ENCODE assay signal across 8 mouse cellular contexts in the genomic region with DNA sequence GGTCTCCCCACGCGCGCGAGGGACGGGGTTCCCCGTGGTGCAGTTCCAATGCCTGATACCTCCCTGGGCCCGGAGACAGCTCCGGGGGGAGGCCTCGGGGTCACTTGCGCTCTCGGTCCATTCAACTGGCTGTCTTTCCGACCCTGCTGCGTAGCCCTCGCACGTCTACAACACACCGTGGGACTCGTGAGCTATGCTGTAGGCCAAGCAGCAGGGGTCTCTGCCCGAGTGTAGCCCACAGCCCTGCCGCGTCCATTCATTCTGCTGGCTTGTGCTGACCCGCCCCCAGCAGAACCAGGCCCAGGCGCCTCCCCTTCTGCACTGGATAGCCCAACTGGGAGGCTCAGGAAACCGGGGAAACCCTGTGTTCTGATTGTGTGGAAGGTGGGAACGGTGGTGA. TPM values are rescaled to one million over a fixed set of nuclear protein-coding genes. Genes with fewer than 3 reads are reported as not detected.
DNase-seq lines count a peak whose midpoint lies in the region; ATAC-seq and TF ChIP-seq lines count a peak whose summit lies in the region.

No protein-coding gene starts in this region.

- peaks cover 11% of the 10 kb centered on the region for H3K4me1 ChIP-seq in hindbrain, embryonic 12.5 days
- H3K4me1 ChIP-seq in liver, embryonic 14.5 days (replicated peaks; ENCODE audit: control insufficient read depth in 2 of 2, insufficient read depth in 2 of 2, low read length in 1 of 2) = peaks cover 0 to 6% of the 10 kb centered on the region in 2 experiments
- peaks cover 18% of the 10 kb centered on the region for H3K4me1 ChIP-seq in neural tube, embryonic 15.5 days

- WGBS in hindbrain, embryonic 12.5 days = under 1% methylated on average over 23 of the region's 24 CpGs
- WGBS in liver, embryonic 14.5 days (ENCODE audit: insufficient replicate concordance) = under 1% methylated on average over 24 of the region's 24 CpGs
- under 1% methylated on average over 24 of the region's 24 CpGs for WGBS in neural tube, embryonic 15.5 days

- no peaks in the 10 kb centered on the region for H3K9me3 ChIP-seq in hindbrain, embryonic 12.5 days (replicated peaks)
- no peaks in the 10 kb centered on the region for H3K9me3 ChIP-seq in liver, embryonic 14.5 days (ENCODE audit: control insufficient read depth, low read length)
- H3K9me3 ChIP-seq in neural tube, embryonic 15.5 days (replicated peaks) = no peaks in the 10 kb centered on the region

- peak overlapping the region; percentile 67 for H3K4me2 ChIP-seq in hindbrain, embryonic 12.5 days (replicated peaks)
- H3K4me2 ChIP-seq in liver, embryonic 14.5 days (ENCODE audit: low read depth) = peak overlapping the region; percentile 81
- peak overlapping the region; percentile 71 for H3K4me2 ChIP-seq in neural tube, embryonic 15.5 days

- H3K9ac ChIP-seq in hindbrain, embryonic 12.5 days = peak overlapping the region; percentile 82
- peak overlapping the region; percentile 69 for H3K9ac ChIP-seq in liver, embryonic 14.5 days (replicated peaks)
- H3K9ac ChIP-seq in neural tube, embryonic 15.5 days (replicated peaks) = peak overlapping the region; percentile 58

- H3K27me3 ChIP-seq in hindbrain, embryonic 12.5 days = peaks cover 17% of the 10 kb centered on the region
- H3K27me3 ChIP-seq in liver, embryonic 14.5 days (ENCODE audit: control insufficient read depth, insufficient read depth, low read length) = no peaks in the 10 kb centered on the region
- H3K27me3 ChIP-seq in neural tube, embryonic 15.5 days (replicated peaks) = peaks cover 26% of the 10 kb centered on the region

- peaks cover 14% of the 10 kb centered on the region; the same call in 1 of the 2 replicates for H3K36me3 ChIP-seq in hindbrain, embryonic 12.5 days
- H3K36me3 ChIP-seq in liver, embryonic 14.5 days (replicated peaks; ENCODE audit: control insufficient read depth, insufficient read depth, low read depth) = no peaks in the 10 kb centered on the region
- H3K36me3 ChIP-seq in neural tube, embryonic 15.5 days = peaks cover 14% of the 10 kb centered on the region

- H3K27ac ChIP-seq in hindbrain, embryonic 12.5 days = peak overlapping the region; percentile 79
- H3K27ac ChIP-seq in liver, embryonic 14.5 days = no peak overlapping the region
- H3K27ac ChIP-seq in neural tube, embryonic 15.5 days (replicated peaks) = peak overlapping the region; percentile 83

- H3K4me3 ChIP-seq in hindbrain, embryonic 12.5 days = peak overlapping the region; percentile 64
- H3K4me3 ChIP-seq in liver, embryonic 14.5 days (ENCODE audit: insufficient read depth in 1 of 2, low read depth in 2 of 2, low read length in 2 of 2) = peak overlapping the region; percentile 48 to 62
- peak overlapping the region; percentile 56 for H3K4me3 ChIP-seq in neural tube, embryonic 15.5 days (replicated peaks)

- peak; percentile 40 for DNase-seq in ovary, postnatal 36 days (ENCODE audit: low spot score)
- no peak for DNase-seq in ovary, adult 18-20 months (ENCODE audit: low spot score)
- DNase-seq in embryo, embryonic 10.5 days (ENCODE audit: low spot score) = peak; percentile 53
- DNase-seq in liver, embryonic 14.5 days (ENCODE audit: low read depth in 3 of 3, low spot score in 3 of 3) = no peak
- DNase-seq in cerebellum, postnatal 14 days = no peak
- DNase-seq in adipocyte (ENCODE audit: low spot score) = no peak

- no peak for TF ChIP-seq CTCF in liver, embryonic 14.5 days (IDR thresholded peaks at IDR 0.05; ENCODE audit: low read depth)

- TF ChIP-seq EP300 in liver, embryonic 14.5 days (IDR thresholded peaks at IDR 0.05; ENCODE audit: low read depth) = no peak

- ATAC-seq in hindbrain, embryonic 12.5 days (ENCODE audit: low FRiP score) = peak; percentile 91
- ATAC-seq in liver, embryonic 14.5 days (ENCODE audit: insufficient read depth) = peak; percentile 53
- ATAC-seq in neural tube, embryonic 15.5 days (ENCODE audit: low FRiP score) = peak; percentile 88

RNA-seq across cellular contexts. Expression of a gene that starts 0.4 kb away (rescaled TPM):
- 38.3 and 38.6 TPM in 2 replicates for polyA plus RNA-seq in hindbrain, embryonic 12.5 days (2016; fragmentation: Nextera tagmentation; extraction: Ambion mirVana)
- polyA plus RNA-seq in liver, embryonic 14.5 days (2012; rRNA removed) = 6.3 and 7.1 TPM in 2 replicates
- 8.2 and 10.0 TPM in 2 replicates for polyA plus RNA-seq in liver, embryonic 14.5 days (2014; fragmentation: Nextera tagmentation; extraction: Ambion mirVana)
- 72.6 and 78.2 TPM in 2 replicates for polyA plus RNA-seq in neural tube, embryonic 15.5 days (2015; fragmentation: Nextera tagmentation; extraction: Ambion mirVana)

RNA-seq across cellular contexts. Expression of a gene that starts 37.3 kb away (rescaled TPM):
- 92.5 and 95.3 TPM in 2 replicates for polyA plus RNA-seq in hindbrain, embryonic 12.5 days (2016; fragmentation: Nextera tagmentation; extraction: Ambion mirVana)
- 10.4 and 12.9 TPM in 2 replicates for polyA plus RNA-seq in liver, embryonic 14.5 days (2012; rRNA removed)
- 13.5 and 14.4 TPM in 2 replicates for polyA plus RNA-seq in liver, embryonic 14.5 days (2014; fragmentation: Nextera tagmentation; extraction: Ambion mirVana)
- 153 and 158 TPM in 2 replicates for polyA plus RNA-seq in neural tube, embryonic 15.5 days (2015; fragmentation: Nextera tagmentation; extraction: Ambion mirVana)

Comparison
In these comparisons a context has a peak if more than half of its experiments do, and no peak if none do; other contexts are left out.
1. DNase-seq: peak in ovary, postnatal 36 days (single experiment) and embryo, embryonic 10.5 days (single experiment); none in ovary, adult 18-20 months (single experiment), liver, embryonic 14.5 days (0 of 3), cerebellum, postnatal 14 days (0 of 2) and adipocyte (single experiment).
2. Peak in every context shown above with its lines, with median percentiles within 50 percentile points of each other: ATAC-seq, H3K4me2 ChIP-seq, H3K4me3 ChIP-seq and H3K9ac ChIP-seq.